Mouse (Mus musculus) ES-Bruce4 (cell line): ENCODE results near the gene Eps15l1. TPM values are rescaled to one million over a fixed set of nuclear protein-coding genes. Genes with fewer than 3 reads are reported as not detected.

ENCODE experiments used
- H3K27ac ChIP-seq: 2 replicates; pipeline ENCODE4 v1.5.1; 2012; ENCODE audit warnings: low read length, inconsistent platforms; ENCODE audit not compliant: insufficient read depth
- H3K27me3 ChIP-seq: 2 replicates; pipeline ENCODE4 v1.6.1; 2012; ENCODE audit warnings: mild to moderate bottlenecking, low read length, inconsistent platforms; ENCODE audit not compliant: control insufficient read depth, poor library complexity, insufficient read depth, severe bottlenecking
- H3K36me3 ChIP-seq: 2 replicates; pipeline ENCODE4 v1.6.1; 2012; ENCODE audit warnings: inconsistent platforms, mild to moderate bottlenecking, low read length, moderate library complexity; ENCODE audit not compliant: control insufficient read depth, poor library complexity, insufficient read depth, severe bottlenecking
- H3K4me1 ChIP-seq: one replicate; pipeline ENCODE4 v1.8.1; 2011; ENCODE audit warnings: low read length; ENCODE audit not compliant: control insufficient read depth, insufficient read depth
- H3K4me3 ChIP-seq: 2 replicates; pipeline ENCODE4 v1.5.1; 2011; ENCODE audit warnings: low read depth, mild to moderate bottlenecking, low read length
- H3K9ac ChIP-seq: 2 replicates; pipeline ENCODE4 v1.6.1; 2012; ENCODE audit warnings: low read depth, mild to moderate bottlenecking, inconsistent platforms; ENCODE audit not compliant: poor library complexity, severe bottlenecking
- H3K9me3 ChIP-seq: replicated peaks from 2 replicates; pipeline ENCODE4 v1.6.1; 2012; ENCODE audit warnings: mild to moderate bottlenecking, low read length, inconsistent platforms; ENCODE audit not compliant: control insufficient read depth, poor library complexity, insufficient read depth, severe bottlenecking
- CTCF ChIP-seq: IDR thresholded peaks from one replicate; pipeline ENCODE4 v1.8.1; 2011; ENCODE audit warnings: low read depth, low read length
- EP300 ChIP-seq: IDR thresholded peaks from 2 replicates; pipeline ENCODE4 v1.6.1; 2011; ENCODE audit warnings: low read depth, low read length; ENCODE audit not compliant: insufficient read depth
- POLR2A ChIP-seq: IDR thresholded peaks from one replicate; pipeline ENCODE4 v1.8.1; 2011; ENCODE audit warnings: low read length; ENCODE audit not compliant: insufficient read depth
- polyA plus RNA-seq: library from polyadenylated mRNA; stranded (reverse); fragments of >200 nt; gene quantifications from 2 replicates; pipeline ENCODE4 v1.2.4, GENCODE M21; 2011; ENCODE audit warnings: low read depth; ENCODE audit not compliant: missing spikeins, insufficient read depth, insufficient read length

Gene Eps15l1
- polyA plus RNA-seq, 1 experiment, result 90.9 TPM

DNA sequence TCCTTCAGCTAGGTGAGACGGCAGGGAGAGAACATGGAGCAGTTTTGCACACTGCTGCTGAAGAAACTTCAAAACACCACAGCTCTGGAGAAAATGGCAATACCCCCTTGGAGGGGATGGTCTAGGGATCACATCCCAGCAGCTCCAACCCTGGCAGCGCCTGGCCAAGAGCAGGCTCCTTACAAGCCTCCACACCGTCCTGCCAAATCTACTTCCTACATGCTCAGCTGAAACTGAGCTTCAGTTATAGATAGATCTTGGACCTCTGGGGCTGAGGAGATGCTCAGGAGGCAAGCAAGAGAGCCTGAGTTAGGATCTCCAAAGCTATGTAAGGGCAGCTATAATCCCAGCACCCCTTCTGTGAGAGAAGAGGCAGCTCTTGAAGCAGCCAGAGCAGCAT lies 18.3 kb downstream of the Eps15l1 start:
- peaks cover 6% of the 10 kb centered on the region for H3K4me1 ChIP-seq
- H3K9ac ChIP-seq, result no peak overlapping the region
- no peak overlapping the region for H3K27ac ChIP-seq
- H3K9me3 ChIP-seq, result no peaks in the 10 kb centered on the region
- no peak for TF ChIP-seq CTCF
- TF ChIP-seq POLR2A, result no peak
- no peak for TF ChIP-seq EP300
- no peaks in the 10 kb centered on the region for H3K36me3 ChIP-seq
- H3K4me3 ChIP-seq, result no peak overlapping the region
- H3K27me3 ChIP-seq, result no peaks in the 10 kb centered on the region

DNA sequence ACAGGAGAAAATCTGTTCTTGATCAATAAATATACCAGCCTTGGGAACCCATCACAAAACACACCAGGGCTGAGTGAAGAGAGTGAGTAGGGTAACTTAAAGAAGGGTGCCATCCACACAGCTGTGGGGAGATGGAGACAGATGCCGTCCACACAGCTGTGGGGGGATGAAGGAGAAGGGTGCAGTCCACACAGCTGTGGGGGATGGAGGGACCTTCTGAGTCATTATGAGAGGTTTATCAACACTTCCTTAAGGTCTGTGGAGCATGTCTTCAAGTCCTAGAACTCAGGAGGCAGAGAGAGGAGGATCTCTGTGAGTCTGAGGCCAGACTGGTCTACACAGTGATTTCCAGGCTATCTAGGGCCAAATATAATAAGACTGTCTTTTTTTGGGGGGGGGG lies 19.9 kb downstream of the Eps15l1 start:
- Histone ChIP-seq H3K9ac (0 out of 2 replicates have a peak overlapping the region, but pooled peaks have one; percentile 15), H3K27me3 (no peaks in the 10 kb centered on the region), H3K27ac (no peak overlapping the region), H3K36me3 (0 out of 2 replicates have a peak, but pooled peaks cover 3% of the 10 kb centered on the region), H3K4me3 (no peak overlapping the region), H3K4me1 (peaks cover 6% of the 10 kb centered on the region), H3K9me3 (no peaks in the 10 kb centered on the region)
- TF ChIP-seq POLR2A (no peak), CTCF (no peak), EP300 (no peak)

DNA sequence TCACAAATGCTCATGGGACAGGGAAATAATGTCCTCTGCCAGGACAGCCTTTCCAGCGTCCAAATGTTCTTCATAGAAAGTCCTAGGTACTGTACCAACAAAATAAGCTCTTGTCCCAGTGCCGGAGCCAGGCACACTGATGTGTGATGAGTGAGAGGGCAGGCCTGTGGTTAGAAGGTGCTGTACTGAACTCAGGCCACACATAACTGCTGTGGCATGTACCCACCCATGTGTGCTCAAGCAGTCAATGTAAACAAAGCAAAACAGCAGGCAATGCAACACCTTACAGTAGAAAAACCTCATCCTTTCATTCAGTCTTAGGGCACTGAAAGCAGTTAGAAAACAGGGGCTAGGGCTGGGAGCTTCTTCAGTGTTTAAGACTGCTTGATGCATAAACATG lies 35.5 kb downstream of the Eps15l1 start:
- Histone ChIP-seq H3K27me3 (no peaks in the 10 kb centered on the region), H3K9ac (no peak overlapping the region), H3K27ac (peak overlapping the region; percentile 37; the same call in 1 of the 2 replicates), H3K4me1 (no peaks in the 10 kb centered on the region), H3K4me3 (no peak overlapping the region), H3K9me3 (no peaks in the 10 kb centered on the region), H3K36me3 (peaks cover 75% of the 10 kb centered on the region)
- TF ChIP-seq EP300 (no peak), CTCF (no peak), POLR2A (no peak)

DNA sequence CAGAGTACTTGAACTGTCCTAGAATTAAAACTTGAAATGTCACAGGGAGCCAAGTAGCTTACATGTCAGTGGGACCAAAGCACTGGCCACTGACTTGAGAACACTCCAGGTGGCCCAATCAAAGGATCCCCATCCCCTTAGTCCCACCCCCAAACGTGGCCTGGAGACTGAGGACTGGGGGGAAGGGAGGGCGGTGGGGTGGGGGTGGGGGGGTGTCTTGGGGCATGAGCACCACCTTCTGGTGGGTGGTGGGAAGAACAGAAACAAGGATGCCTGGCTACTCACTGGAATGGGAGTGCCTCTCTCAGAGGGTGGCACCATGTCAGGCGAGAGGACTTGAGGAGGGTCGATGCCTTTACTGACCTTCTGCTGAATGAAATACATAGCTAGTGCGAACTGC lies 38.9 kb downstream of the Eps15l1 start:
- Histone ChIP-seq H3K4me1 (no peaks in the 10 kb centered on the region), H3K9me3 (no peaks in the 10 kb centered on the region), H3K27ac (no peak overlapping the region), H3K9ac (no peak overlapping the region), H3K4me3 (no peak overlapping the region), H3K27me3 (no peaks in the 10 kb centered on the region), H3K36me3 (peaks cover 71% of the 10 kb centered on the region)
- peak; percentile 15 for TF ChIP-seq CTCF
- TF ChIP-seq POLR2A, result no peak
- TF ChIP-seq EP300, result no peak

DNA sequence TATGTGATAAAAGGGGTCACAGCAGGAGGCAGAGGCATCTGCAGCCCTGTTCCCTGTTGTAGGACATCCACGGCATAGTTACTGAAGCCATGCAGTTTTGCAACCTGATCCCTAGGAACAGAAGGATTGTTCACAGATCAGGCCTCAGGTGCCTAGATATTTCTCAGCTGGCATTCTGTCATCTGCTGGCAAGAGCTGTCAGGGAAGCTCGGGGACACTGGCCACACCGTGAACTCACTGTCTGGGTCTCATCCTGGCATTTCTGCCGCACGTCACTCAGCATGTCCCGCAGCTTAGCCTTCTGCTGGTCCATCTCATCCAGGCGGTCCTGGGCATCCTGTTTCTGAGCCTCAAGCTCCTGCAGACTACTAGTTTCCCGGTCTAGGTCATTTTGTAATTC lies 40.6 kb downstream of the Eps15l1 start:
- Histone ChIP-seq H3K27me3 (no peaks in the 10 kb centered on the region), H3K36me3 (peaks cover 64% of the 10 kb centered on the region), H3K27ac (no peak overlapping the region), H3K9ac (no peak overlapping the region), H3K4me3 (no peak overlapping the region), H3K4me1 (no peaks in the 10 kb centered on the region), H3K9me3 (no peaks in the 10 kb centered on the region)
- TF ChIP-seq POLR2A (no peak), EP300 (no peak), CTCF (no peak)

DNA sequence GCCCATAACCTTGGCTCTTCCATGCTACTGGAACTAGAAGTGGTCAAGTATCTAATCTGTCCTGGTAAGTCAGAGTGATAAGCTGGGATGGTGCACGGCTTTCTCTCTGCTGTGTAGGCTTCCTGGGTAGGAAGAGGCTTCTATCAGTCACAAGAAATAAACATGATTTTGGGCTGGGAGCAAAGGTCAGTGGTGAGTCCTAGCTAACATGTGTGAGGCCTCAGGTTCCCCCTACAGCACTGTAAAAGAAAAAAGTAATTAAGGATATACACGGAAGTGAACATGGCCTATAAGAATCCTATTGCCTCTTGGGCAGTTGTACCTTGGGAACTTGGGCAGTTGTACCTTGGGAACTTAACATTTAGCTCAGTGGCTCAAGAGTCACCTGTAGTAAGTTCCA lies 44.4 kb downstream of the Eps15l1 start:
- TF ChIP-seq CTCF (no peak), EP300 (no peak), POLR2A (no peak)
- Histone ChIP-seq H3K27me3 (no peaks in the 10 kb centered on the region), H3K27ac (no peak overlapping the region), H3K36me3 (peaks cover 71% of the 10 kb centered on the region), H3K4me3 (no peak overlapping the region), H3K4me1 (no peaks in the 10 kb centered on the region), H3K9ac (no peak overlapping the region), H3K9me3 (no peaks in the 10 kb centered on the region)
